Mouse (Mus musculus) MEL-GATA-1-ER (cell line): ENCODE data around the gene Lrrfip1.

Experiments
- DNase-seq: peaks from one replicate; pipeline ENCODE4 v3.0.0-alpha.2; 2012; ENCODE audit warnings: low read depth; ENCODE audit errors: extremely low read depth

Lrrfip1 gene

DNA sequence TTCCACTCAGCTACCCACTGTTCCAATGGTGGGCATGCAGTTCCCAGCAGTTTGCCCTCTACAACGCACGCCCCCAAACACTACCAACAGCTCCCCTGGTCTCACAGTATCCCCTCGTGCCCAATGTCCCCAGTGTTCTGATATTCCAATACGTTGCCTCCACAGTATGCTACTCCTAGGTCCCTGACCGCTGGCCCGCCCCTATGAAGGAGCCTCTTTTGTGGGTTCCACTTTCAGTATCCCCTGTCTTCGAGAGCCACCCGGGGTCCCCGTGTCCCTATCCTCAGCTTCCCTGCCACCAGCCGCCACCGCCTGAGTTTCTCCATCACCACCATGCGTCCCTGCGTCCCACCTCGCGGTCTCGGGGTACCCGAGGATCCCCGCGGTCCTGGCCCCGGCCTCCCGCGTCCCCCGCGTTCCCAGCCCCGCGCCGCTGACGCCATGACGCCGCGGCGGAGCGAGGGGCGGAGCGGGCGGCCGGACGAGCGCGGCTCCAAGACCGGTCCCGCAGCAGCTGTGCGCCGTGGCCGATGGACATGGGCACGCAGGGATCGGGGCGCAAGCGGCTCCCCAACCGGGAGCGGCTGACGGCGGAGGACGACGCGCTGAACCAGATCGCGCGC lies at the start of gene Lrrfip1:
TSS of gene Lrrfip1 (plus strand) at position 470 of the 623 bp plus-strand sequence.
- no peak for DNase-seq

DNA sequence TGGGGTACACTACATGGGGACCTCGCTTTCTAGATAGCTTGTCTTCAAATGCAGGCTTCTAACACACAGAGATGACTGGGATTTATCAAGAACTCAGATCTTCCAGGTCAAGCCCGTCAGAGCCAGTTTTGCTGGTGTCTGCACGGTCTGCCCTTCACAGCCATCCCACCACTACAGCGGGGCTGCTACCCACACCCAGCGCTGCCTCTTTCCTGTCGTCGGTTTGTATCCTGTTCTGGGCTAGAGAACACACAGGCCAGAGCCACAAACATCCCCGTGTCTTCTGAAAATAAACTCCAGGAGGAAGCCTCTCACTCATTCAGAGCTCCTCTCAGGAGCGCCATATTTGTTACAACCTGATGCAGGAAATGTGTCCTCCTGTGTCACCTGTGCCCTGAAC lies 49.2 kb upstream of the Lrrfip1 start:
- no peak for DNase-seq

DNA sequence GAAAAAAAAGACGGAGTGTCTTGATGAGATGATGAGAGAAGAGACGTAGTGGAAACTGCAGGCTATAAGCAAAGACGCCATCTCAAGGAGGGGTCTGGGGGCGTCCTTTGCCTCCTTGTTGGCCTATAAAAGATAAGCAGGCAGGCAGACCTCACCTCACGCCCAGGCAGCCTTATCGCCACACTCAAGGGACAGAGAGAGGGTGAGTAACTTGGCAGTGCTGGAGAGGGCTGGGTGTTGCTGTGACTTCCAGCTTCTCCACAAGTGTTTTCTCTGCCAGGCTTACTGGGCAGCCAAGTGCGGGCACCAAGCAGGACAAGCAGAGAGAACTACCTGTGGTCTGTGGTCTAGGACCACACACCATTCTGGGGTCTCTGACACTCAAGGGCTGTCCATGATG lies 46.9 kb upstream of the Lrrfip1 start:
- no peak for DNase-seq

DNA sequence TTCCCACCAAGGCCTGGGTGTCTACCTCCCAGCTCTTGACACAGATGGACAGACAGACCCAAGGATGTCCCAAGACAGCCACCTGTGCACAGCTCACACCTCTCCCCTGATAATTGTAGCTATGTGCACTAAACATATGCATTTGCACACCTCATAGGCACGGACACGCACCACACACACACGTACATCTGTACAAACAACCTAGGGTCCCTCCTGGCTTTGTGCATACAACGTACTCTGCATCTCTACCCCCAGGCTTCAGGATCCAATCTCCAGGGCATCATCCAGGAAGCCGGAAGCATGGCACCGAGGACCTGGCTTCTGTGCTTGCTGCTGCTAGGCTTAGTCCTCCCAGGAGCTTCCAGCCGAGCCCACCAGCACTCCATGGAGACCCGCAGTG lies 45.7 kb upstream of the Lrrfip1 start, which contains the start of gene Prlh:
TSS of gene Prlh (plus strand) at position 301 of the 400 bp plus-strand sequence.
- no peak for DNase-seq

DNA sequence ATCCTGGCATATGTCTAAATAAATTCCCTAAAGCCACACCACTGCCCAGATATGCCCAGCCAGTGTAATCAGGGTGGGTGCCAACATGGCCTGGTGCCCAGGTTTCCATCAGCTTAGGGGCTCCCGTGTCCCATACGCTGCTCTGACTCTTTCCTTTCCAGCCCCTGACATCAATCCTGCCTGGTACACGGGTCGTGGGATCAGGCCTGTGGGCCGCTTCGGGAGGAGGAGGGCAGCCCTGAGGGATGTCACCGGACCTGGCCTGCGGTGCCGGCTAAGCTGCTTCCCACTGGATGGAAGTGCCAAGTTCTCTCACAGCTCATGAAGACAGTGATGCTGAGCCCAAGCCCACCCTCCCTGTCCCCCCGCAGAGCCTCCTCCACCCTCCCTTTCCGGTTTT lies 44.8 kb upstream of the Lrrfip1 start:
- DNase-seq, result no peak

DNA sequence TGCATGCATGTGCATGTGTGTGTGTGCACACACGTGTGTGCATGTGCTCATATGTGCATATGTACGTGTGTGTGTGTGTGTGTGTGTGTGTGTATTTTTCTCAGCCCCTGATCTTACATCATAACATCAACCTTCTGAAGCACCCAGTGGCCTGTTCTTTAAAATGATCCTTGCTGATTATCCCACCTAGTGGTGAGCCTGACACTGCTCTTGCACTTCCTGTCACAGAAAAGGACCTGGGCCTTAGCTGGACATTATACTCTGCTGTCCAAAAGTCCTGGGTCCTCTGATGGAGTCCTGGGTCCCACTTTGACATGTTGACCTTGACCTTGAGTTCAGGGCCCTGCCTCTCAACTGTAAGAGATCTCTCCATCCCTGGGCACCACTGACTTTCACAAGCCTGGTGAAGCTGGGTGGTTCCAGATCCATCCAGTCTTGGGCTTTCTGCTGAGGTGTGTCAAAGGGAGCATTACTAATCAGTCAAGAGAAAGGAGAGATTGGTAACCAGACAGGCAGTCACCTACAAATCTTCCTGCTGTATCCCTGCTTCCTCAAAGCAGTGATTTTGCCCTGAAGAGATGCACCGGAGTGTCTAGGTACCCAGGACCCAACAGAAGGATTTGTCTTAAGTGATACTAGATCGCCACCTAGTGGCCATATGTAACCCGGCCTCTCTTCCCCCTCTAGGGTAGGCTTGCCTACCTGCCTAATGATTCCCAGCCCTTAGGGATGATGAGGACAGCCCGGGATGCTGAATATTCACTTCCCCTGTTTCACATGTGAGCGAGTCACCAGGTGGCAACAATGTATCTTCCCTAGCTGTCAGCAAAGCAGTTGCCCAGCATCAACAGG lies 42.1 kb upstream of the Lrrfip1 start:
- no peak for DNase-seq

DNA sequence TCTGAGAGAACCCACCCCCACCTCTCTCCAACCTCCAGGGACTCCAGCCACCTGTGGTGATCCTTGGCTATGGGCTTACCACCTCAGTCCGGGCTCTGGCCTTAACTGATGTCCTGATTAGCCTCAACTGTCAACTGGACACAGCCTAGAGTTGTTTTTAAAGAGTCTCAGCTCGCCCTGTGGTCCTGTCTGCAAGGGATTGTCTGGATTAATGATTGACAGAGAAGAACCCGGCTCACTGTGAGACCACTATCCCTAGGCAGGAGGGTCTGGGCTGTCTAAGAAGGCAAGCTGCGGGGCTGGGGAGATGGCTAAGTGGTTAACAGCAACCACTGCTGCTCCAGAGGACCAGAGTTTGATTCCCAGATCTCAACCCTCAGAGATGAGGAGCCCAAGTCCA lies 36.0 kb upstream of the Lrrfip1 start:
- DNase-seq, result no peak

DNA sequence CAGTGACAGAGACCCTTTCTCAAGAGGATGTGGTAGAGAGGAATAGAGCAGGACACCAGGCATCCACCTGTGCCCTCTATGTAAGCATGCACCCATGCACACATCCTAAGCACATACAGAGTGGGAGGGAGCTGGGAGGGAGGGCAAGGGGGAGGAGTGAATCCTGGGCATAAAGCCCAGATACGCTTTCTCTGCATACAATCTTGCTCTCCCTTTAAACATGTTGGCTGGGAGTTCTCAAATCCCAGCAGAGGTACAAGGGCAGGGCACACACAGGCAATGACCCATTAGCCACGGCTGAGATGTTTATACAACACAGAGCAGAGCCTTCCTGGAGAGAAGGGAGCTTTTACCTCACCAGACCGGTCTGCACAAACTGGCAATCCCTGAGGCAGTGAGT lies 35.5 kb upstream of the Lrrfip1 start:
- no peak for DNase-seq

DNA sequence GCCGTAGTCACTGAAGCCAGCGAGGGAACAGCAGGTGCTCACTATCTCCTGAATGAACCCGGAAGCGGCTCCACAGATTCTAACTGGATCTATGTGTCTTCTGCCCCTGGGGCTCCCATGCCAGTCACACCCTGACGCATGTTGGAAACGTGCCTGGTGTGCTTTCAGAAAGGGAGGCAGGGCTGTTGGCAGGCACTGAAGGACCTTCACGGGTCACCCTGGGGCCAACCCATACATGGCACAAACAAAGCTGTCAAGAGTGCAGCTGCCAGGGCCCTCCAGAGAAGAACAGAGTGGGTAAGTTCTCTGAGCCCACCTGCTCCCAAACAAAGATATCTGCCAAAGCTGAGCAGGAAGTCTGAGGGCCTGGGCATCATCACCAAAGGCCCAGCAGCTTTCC lies 31.0 kb upstream of the Lrrfip1 start:
- DNase-seq, result no peak

DNA sequence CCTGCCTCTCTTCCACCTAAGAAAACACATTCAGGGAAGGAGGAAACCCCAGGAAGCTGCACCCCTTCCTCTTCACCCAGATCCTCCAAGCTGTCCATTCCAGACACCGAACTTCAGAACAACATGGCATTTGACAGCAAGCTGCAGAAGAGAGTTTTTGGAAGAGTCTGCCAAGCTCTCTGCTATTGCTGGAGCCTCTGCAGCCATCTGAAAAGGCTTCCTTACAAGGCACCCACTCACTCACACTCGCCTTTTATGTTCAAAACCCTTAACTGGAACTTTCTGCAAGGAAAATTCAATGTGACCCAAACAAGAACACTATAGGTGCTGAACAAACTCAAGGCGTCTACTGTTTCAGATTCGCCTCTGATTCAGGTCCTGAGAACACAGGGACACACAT lies 29.9 kb upstream of the Lrrfip1 start:
- DNase-seq, result no peak

DNA sequence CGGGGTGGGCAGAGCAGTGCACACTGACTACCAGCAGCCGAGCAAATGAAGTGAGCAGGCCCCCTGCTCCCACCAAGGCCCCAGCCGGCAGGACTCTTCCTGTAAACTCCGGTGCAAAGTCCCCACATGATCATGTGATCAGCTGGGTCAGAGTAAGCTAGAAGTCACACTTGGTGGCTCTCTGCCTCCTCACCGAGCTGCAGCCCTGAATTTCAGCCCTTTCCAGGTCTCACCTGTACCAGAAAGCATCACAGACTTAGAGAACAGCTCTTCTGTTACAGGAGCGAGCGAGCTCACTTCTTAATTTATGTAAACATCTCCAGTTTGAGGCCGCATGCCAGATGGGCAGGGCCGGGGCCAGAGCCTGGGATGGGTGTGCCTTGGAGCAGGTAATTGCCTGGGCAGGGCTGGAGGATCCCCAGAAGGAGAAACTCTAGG lies 29.2 kb upstream of the Lrrfip1 start, which contains the start of gene Rab17:
TSS of gene Rab17 (minus strand) at position 315 of the 438 bp plus-strand sequence.
- no peak for DNase-seq

DNA sequence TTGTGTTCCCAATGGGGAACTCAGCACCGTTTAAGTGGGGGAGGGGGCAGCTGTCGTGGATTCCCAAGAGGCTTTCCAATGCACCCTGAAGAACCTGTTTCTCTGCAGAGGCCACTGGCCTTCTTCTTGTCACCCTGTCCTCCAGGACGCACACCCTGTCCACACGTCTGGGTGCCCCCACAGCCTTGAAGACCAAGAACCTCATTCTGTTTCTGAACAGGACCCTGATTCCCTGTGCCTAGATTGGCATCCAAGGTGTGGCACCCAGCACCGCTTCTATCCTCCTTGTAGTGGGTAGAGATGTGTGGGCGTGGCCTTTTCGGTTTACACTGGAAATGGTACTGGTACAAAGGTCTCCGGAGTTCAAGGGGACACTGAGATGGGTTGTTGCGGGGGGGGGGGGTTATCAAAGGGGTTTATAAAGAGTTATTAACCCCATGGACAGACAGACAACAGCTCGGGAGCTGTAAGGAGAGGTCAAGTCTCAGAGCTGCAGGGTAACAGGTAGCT lies 28.6 kb upstream of the Lrrfip1 start:
- no peak for DNase-seq

DNA sequence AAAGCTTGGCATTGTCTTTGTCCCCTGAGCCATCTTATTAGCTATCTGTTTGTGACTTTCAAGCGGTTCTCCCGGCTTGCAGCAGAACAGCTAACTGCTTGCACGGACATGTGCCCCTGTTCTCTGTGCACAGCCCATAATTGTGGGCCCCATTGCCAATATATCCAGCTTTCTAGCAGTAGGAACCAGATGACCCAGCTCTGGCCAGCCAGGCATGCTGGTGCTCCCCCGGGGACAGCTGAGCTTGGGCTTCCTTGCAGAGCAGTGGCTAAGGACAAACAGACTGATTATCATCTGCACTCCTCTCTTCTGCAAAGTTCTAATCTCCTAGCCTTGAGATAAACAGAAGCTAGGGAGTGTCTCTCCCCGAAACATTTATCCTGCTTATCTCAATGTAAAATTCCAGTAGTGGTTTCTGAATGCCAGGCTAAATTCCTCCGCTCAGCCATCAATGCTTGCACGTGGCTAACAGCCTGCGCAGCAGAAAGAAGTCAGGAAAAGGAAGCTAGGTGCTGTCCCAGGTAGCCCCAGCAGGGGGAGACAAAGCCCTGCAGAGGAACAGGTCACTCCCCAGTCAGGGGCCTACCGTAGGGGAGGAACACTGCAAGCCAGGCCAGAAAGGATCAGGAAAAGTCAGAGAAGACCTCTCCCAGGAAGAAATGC lies 25.5 kb upstream of the Lrrfip1 start:
- DNase-seq, result peak; percentile 42

DNA sequence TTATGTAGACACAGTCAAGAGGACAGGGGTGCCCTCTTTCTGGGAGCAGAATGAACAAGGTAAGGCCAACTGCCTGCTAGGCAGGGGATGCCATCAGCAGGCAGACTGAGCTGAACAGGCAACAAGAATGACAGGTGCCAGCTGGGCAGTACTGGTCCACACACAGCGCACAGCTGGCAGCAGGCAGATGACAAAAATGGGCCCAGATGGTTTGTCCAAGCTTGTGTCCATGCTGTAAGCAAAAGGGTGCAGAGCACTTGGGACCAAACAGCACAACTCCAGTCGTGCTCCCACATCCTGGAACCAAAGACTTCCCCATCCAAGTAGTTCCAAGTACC lies 25.0 kb upstream of the Lrrfip1 start:
- no peak for DNase-seq

DNA sequence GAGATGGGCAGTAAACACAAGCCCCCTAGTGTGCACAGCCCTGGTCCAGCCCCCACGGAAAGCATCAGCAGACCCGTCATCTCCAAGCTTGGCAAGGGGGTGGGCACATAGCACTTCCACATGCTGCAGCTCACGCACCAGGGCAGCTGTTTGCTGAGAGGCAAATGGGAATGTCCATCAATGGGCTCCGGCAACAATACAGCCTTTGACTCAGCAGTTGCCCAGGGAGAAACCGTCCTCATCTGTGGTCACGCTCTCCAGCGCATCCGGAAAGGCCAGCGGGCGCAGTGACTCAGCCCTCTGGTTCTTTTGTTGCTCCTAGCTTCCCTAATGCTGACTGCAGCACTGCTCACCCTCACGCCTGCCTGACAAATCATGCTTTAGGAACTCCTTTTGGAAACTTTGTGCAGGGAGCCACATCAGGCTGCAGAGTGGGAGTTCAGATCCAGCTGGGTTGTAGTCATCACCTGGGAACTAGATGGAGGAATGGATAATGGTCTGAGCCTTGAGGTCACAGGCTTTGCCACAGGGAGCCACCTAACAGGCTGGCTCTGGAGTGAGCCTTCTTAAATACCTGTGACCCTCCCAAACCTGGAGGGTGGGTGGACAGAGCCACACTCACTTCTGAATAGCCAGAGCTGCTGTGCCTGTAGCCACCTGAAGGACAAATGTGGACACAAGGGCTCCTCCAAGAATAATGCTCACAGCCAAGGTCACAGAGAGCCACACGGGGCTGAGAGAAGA lies 23.5 kb upstream of the Lrrfip1 start:
- no peak for DNase-seq

DNA sequence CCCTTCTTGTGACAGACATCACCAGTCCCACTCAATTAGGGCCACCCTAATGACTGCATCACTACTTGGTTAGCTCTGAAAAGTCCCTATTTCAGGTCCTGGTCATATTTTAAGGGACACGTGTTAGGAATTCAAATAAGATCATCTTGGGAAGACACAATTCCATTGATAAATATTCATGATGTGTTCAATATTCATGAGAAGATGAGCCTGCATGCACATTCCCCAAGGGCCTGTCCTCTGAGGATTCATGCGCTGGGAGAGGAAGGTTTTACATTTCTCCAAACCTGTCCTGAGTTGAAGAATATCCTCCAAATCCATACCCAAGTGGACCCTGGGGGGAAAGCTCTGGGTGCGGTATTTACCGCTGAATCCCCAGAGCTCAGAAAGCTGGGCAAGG lies 22.6 kb upstream of the Lrrfip1 start:
- DNase-seq, result no peak

DNA sequence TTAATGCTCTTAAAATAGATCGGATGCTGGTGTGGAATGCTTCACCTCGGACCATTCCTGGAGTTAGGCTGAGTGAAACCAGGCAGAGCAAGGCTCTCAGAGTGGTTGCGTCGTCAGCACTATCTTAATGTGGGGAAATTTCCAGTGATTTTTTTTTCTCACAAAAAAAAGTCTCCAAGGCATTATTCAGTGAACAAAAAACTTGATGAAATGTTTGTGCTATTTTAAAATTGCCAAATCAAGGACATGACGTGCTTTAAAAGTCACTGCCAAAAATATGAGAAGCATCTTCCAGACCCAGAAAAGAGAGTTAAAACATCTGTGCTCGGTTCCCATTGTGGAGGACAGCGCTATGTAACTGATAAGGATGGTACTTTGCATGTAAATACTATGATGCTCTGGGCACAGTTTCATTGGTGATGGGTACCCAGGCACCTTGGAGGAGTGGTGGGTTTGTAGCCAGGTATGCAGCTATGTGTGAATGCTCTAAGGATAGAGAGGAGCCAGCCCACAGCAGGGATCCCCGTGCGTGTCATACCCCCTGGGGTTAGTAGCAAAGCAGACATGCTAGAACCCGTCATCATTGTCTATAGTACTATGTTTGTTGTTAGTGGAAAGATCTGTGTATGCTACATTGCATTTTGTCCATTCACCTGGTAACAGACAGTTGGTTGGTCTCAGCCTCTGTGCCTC lies 17.8 kb upstream of the Lrrfip1 start:
- no peak for DNase-seq

DNA sequence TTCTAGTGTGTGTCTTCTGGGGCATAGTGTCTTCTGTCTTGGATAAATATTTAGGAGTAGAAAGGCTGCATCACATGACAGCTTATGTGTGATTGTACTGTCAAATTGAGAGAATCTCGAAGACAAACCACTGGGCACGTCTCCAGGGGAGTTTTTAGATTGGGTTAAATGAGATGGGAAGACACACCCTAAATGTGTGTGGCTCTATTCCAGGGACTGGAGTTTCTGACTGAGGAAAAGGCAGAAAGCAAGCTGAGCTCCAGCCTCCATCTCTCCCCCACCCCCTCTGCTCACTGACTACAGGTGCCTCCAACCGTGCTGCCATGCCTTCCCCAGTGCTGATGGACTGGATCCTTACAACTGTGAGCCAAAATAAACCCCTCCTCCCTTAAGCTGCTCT lies 17.2 kb upstream of the Lrrfip1 start:
- no peak for DNase-seq

DNA sequence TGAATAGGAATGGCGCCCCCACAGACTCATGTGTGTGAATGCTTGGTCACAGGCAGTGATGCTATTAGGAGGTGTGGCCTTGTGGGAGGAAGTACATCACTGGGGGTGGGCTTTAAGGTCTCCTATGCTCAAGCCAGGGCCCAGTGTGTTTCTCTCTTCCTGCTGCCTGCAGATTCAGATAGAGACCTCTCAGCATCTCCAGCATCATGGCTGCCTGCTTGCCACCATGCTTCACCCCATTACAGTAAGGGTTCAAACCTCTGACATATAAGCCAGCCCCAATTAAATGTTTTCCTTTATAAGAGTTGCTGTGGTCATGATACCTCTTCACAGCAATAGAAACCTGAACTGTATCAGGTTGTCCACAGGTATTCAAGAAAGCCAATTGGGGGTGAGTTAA lies 2.6 kb upstream of the Lrrfip1 start:
- DNase-seq, result no peak

DNA sequence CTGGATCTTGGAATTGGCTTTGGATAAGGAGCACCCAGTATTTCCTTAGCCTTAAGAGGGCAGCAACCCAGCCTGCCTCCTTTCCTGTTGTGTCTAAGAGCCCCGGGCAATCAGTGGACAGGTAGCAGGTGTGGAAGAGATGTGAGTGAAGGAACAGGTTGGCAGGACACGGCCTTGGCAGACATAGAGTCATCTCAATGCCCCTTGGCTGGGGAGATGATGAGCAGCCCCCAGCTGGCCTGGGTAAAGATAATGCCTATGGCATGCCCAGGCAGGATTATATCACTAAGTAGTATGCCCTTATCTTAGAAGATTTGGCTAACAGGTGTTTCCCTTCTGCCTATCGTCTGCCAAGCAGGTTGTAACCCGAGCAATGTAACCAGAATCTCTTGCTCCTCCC lies 1.4 kb upstream of the Lrrfip1 start:
- no peak for DNase-seq

DNA sequence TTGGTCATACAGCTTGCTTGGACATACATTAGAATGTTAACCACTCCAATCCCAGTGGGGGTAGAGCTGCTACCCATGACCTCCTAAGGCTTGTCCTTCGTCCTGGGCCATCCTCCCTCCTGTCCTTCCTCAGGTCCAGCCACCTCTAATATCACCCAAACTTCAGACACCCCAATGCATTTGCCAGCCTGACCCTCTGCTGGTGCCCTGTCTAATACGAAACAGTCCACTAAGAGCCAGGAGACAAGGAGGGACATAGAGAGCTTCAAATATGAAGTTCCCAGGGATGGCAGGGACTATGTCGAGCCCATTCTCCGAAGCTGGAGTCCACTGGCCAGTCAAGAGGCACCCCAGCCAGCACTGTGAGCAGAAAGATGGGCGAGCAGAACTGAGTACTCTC lies 896 bp upstream of the Lrrfip1 start:
- no peak for DNase-seq
